Mouse (Mus musculus) erythroblast, embryonic 14.5 days (primary cell): ENCODE results near the gene Higd2a.

Source experiments
- GATA1 ChIP-seq: IDR thresholded peaks from 2 replicates; pipeline ENCODE4 v1.6.1; 2012; ENCODE audit warnings: low read length, inconsistent platforms, mixed read lengths
- TAL1 ChIP-seq: IDR thresholded peaks from 3 replicates; pipeline ENCODE4 v1.6.1; 2012; ENCODE audit warnings: low read length, inconsistent platforms, mixed read lengths

GRCm38 (mm10) chr13:54582126-54582525, 7.9 kb upstream of the Higd2a start:
- TF ChIP-seq GATA1 (no peak), TAL1 (no peak)
